Mouse (Mus musculus) MEL (cell line): ENCODE measurements around the gene Tox3. TPM values are rescaled to one million over a fixed set of nuclear protein-coding genes. Genes with fewer than 3 reads are reported as not detected.

Experiments
- DNase-seq: peaks from one replicate; pipeline ENCODE4 v3.0.0; 2011; ENCODE audit warnings: low read depth, low spot score
- H3K27ac ChIP-seq: 2 replicates; pipeline ENCODE4 v1.5.1; 2012; ENCODE audit warnings: low read depth, mild to moderate bottlenecking, control low read depth, low read length, moderate library complexity; ENCODE audit not compliant: control insufficient read depth
- H3K27me3 ChIP-seq, 2 experiments: fragments of 150-350 bp in 1 of 2; sonication (generic) in 1 of 2; 2 replicates each; pipeline ENCODE4 v1.6.1; 2012; ENCODE audit warnings: low read length in 2 of 2, mild to moderate bottlenecking in 2 of 2, improper control_type of control experiment in 1 of 2, moderate library complexity in 1 of 2; ENCODE audit not compliant: insufficient read depth in 2 of 2, control insufficient read depth in 1 of 2
- H3K36me3 ChIP-seq, 2 experiments: 2 replicates each; pipeline ENCODE4 v1.6.1; 2012 to 2014; ENCODE audit warnings: low read length in 2 of 2, improper control_type of control experiment in 1 of 2, inconsistent platforms in 1 of 2, mild to moderate bottlenecking in 1 of 2; ENCODE audit not compliant: insufficient read depth in 2 of 2, control insufficient read depth in 1 of 2
- H3K4me1 ChIP-seq, 2 experiments: fragments of 150-350 bp in 1 of 2; sonication (generic) in 1 of 2; 2 replicates each; pipeline ENCODE4 v1.6.1; 2012; ENCODE audit warnings: low read length in 2 of 2, improper control_type of control experiment in 1 of 2, mild to moderate bottlenecking in 1 of 2; ENCODE audit not compliant: insufficient read depth in 2 of 2, control insufficient read depth in 1 of 2
- H3K4me3 ChIP-seq, 2 experiments: fragments of 150-350 bp in 1 of 2; sonication (generic) in 1 of 2; 2 replicates each; pipeline ENCODE4 v1.5.1; 2012; ENCODE audit warnings: low read depth in 2 of 2, low read length in 2 of 2, mild to moderate bottlenecking in 2 of 2, moderate library complexity in 2 of 2, control low read depth in 1 of 2, improper control_type of control experiment in 1 of 2; ENCODE audit not compliant: control insufficient read depth in 1 of 2, insufficient read depth in 1 of 2
- H3K79me2 ChIP-seq: 2 replicates; pipeline ENCODE4 v1.6.1; 2012; ENCODE audit warnings: mild to moderate bottlenecking, low read length, moderate library complexity; ENCODE audit not compliant: control insufficient read depth, poor library complexity, insufficient read depth
- H3K9ac ChIP-seq: 2 replicates; pipeline ENCODE4 v1.6.1; 2012; ENCODE audit warnings: low read depth, mild to moderate bottlenecking, control low read depth, low read length, moderate library complexity; ENCODE audit not compliant: control insufficient read depth, poor library complexity, severe bottlenecking
- H3K9me3 ChIP-seq: fragments of 150-350 bp; sonication (generic); replicated peaks from 2 replicates; pipeline ENCODE4 v1.6.1; 2012; ENCODE audit warnings: mild to moderate bottlenecking, low read length, improper control_type of control experiment, moderate library complexity; ENCODE audit not compliant: insufficient read depth
- BHLHE40 ChIP-seq: IDR thresholded peaks from 2 replicates; pipeline ENCODE4 v1.6.1; 2012; ENCODE audit warnings: low read depth, mild to moderate bottlenecking, inconsistent platforms, low read length, improper control_type of control experiment, borderline replicate concordance
- CTCF ChIP-seq, 3 experiments: IDR thresholded peaks in 2 of 3; conservative IDR thresholded peaks in 1 of 3; 2 replicates each; pipeline ENCODE4 v1.5.1; 2011 to 2012; ENCODE audit warnings: low read length in 3 of 3, low read depth in 2 of 3, mild to moderate bottlenecking in 2 of 3, improper control_type of control experiment in 1 of 3, inconsistent platforms in 1 of 3, mixed read lengths in 1 of 3, moderate library complexity in 1 of 3; ENCODE audit not compliant: control insufficient read depth in 1 of 3, insufficient read depth in 1 of 3, poor library complexity in 1 of 3, severe bottlenecking in 1 of 3
- E2F4 ChIP-seq: IDR thresholded peaks from 2 replicates; pipeline ENCODE4 v1.6.1; 2011; ENCODE audit warnings: low read depth, low read length, improper control_type of control experiment, borderline replicate concordance
- GABPA ChIP-seq: IDR thresholded peaks from 2 replicates; pipeline ENCODE4 v1.6.1; 2012; ENCODE audit warnings: low read depth, mild to moderate bottlenecking, inconsistent platforms, low read length, improper control_type of control experiment, moderate library complexity
- GATA1 ChIP-seq: IDR thresholded peaks from 2 replicates; pipeline ENCODE4 v1.6.1; 2011; ENCODE audit warnings: low read depth, low read length, improper control_type of control experiment
- MAFK ChIP-seq: IDR thresholded peaks from 2 replicates; pipeline ENCODE4 v1.6.1; 2011; ENCODE audit warnings: low read depth, mild to moderate bottlenecking, low read length, improper control_type of control experiment, borderline replicate concordance
- MAX ChIP-seq: IDR thresholded peaks from 2 replicates; pipeline ENCODE4 v1.6.1; 2011; ENCODE audit warnings: low read length, improper control_type of control experiment
- MAZ ChIP-seq: IDR thresholded peaks from 2 replicates; pipeline ENCODE4 v1.6.1; 2012; ENCODE audit warnings: low read depth, mild to moderate bottlenecking, inconsistent platforms, low read length, improper control_type of control experiment
- MXI1 ChIP-seq: IDR thresholded peaks from 2 replicates; pipeline ENCODE4 v1.6.1; 2011; ENCODE audit warnings: mild to moderate bottlenecking, low read depth, low read length, improper control_type of control experiment
- POLR2AphosphoS5 ChIP-seq: IDR thresholded peaks from 2 replicates; pipeline ENCODE4 v1.6.1; 2012; ENCODE audit warnings: low read depth, borderline replicate concordance, mild to moderate bottlenecking, inconsistent platforms, low read length, moderate library complexity, mixed read lengths
- SIN3A ChIP-seq: IDR thresholded peaks from 2 replicates; pipeline ENCODE4 v1.6.1; 2012; ENCODE audit warnings: low read length, improper control_type of control experiment, inconsistent platforms
- TAL1 ChIP-seq: IDR thresholded peaks from 2 replicates; pipeline ENCODE4 v1.6.1; 2012; ENCODE audit warnings: mild to moderate bottlenecking, inconsistent platforms, low read length, moderate library complexity, mixed read lengths
- TBP ChIP-seq: IDR thresholded peaks from 2 replicates; pipeline ENCODE4 v1.8.0; 2011; ENCODE audit warnings: low read depth, low read length, improper control_type of control experiment
- TCF12 ChIP-seq: IDR thresholded peaks from 2 replicates; pipeline ENCODE4 v1.6.1; 2014; ENCODE audit warnings: low read depth, mild to moderate bottlenecking, inconsistent platforms, low read length, improper control_type of control experiment, moderate library complexity
- UBTF ChIP-seq: IDR thresholded peaks from 2 replicates; pipeline ENCODE4 v1.6.1; 2012; ENCODE audit warnings: low read depth, mild to moderate bottlenecking, inconsistent platforms, low read length, improper control_type of control experiment, moderate library complexity, borderline replicate concordance; ENCODE audit not compliant: insufficient read depth
- USF1 ChIP-seq: IDR thresholded peaks from 2 replicates; pipeline ENCODE4 v1.6.1; 2014; ENCODE audit warnings: low read depth, mild to moderate bottlenecking, inconsistent platforms, low read length, improper control_type of control experiment, moderate library complexity
- polyA plus RNA-seq, 2 experiments: library from polyadenylated mRNA; stranded (reverse) in 1 of 2; unstranded in 1 of 2; fragments of >175 nt in 1 of 2; fragments of >200 nt in 1 of 2; gene quantifications; 2 replicates each; pipeline versions ENCODE4 v1.2.1 to v1.2.4; 2012; ENCODE audit warnings: low replicate concordance in 2 of 2, low read depth in 1 of 2; ENCODE audit not compliant: insufficient read length in 2 of 2, insufficient read depth in 1 of 2, missing spikeins in 1 of 2
- total RNA-seq: library from RNA; depleted of rRNA; stranded (reverse); fragments of 300-350 nt; gene quantifications from 2 replicates; pipeline ENCODE4 v1.2.3, GENCODE M21; 2012

Gene Tox3
- total and polyA plus RNA-seq, 3 experiments, result not detected

- TF ChIP-seq GABPA (no peak), MAX (no peak), UBTF (no peak), MAZ (no peak), USF1 (no peak), BHLHE40 (no peak), TAL1 (no peak), MAFK (no peak), SIN3A (no peak), MXI1 (no peak), POLR2AphosphoS5 (no peak), GATA1 (no peak)
- TF ChIP-seq, all 39 proteins: peak for 0
- Histone ChIP-seq H3K79me2 (no peaks in the 10 kb centered on the region), H3K27me3 (no peaks in the 10 kb centered on the region), H3K9ac (no peak overlapping the region), H3K4me3 (no peak overlapping the region), H3K4me1 (no peaks in the 10 kb centered on the region), H3K9me3 (no peaks in the 10 kb centered on the region), H3K36me3 (no peaks in the 10 kb centered on the region), H3K27ac (no peak overlapping the region)
- DNase-seq, result no peak
These were observed 25.3 kb downstream of the Tox3 start for GRCm38 (mm10) chr8:90322701-90323439.

GRCm38 (mm10) chr8:90321255-90321654 is 26.9 kb downstream of the Tox3 start:
- no peaks in the 10 kb centered on the region for H3K79me2 ChIP-seq
- H3K4me3 ChIP-seq, result no peak overlapping the region
- no peaks in the 10 kb centered on the region for H3K4me1 ChIP-seq
- H3K36me3 ChIP-seq, result no peaks in the 10 kb centered on the region
- H3K9ac ChIP-seq, result no peak overlapping the region
- TF ChIP-seq E2F4, result no peak
- TF ChIP-seq GATA1, result no peak
- TF ChIP-seq BHLHE40, result no peak
- TF ChIP-seq CTCF (IDR thresholded peaks at IDR 0.05 in 2 of 3, conservative IDR thresholded peaks at IDR 0.05 in 1 of 3; ENCODE audit: control insufficient read depth in 1 of 3, insufficient read depth in 1 of 3, low read depth in 2 of 3, low read length in 3 of 3, poor library complexity in 1 of 3, severe bottlenecking in 1 of 3), result no peak
- TF ChIP-seq TCF12, result no peak
- TF ChIP-seq MXI1, result no peak
- TF ChIP-seq TBP, result no peak
- H3K9me3 ChIP-seq, result no peaks in the 10 kb centered on the region
- DNase-seq, result no peak
- H3K27ac ChIP-seq, result no peak overlapping the region
- H3K27me3 ChIP-seq, result no peaks in the 10 kb centered on the region
